Mouse (Mus musculus) lung, postnatal 0 days (tissue): ENCODE results near the gene Foxe1.

Source experiments
- CTCF ChIP-seq: IDR thresholded peaks from 2 replicates; pipeline ENCODE4 v1.5.1; 2016; ENCODE audit warnings: antibody characterized with exemption, mild to moderate bottlenecking
- EP300 ChIP-seq: IDR thresholded peaks from 2 replicates; pipeline ENCODE4 v1.6.1; 2016; ENCODE audit warnings: antibody characterized with exemption, mild to moderate bottlenecking, control low read depth

DNA sequence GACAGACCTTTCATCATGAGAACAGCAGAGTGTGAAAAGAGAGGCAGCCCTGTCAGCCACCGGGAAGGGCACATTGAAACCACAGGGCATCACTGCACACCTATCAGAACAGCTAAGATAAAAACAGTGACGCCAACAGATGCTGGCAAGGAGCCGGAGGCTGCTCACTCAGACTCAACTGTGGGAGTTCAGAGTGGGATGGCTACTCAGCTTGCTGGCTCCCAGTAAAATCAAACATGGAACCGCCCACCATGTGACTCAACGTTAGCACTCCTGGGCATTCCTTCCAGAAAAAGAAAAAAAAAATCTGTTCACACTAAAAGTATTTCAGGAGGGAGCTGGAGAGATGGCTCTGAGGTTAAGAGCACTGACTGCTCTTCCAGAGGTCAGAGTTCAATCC lies 17.8 kb downstream of the Foxe1 start:
- TF ChIP-seq CTCF (no peak), EP300 (no peak)
